Mouse (Mus musculus): ENCODE results near the gene Mtrr. TPM values are rescaled to one million over a fixed set of nuclear protein-coding genes. Genes with fewer than 3 reads are reported as not detected.

Gene Mtrr
- total and polyA plus RNA-seq, 3 experiments: 35.1 to 40.2 (median 39.4) TPM

GRCm38 (mm10) chr13:68572247-68572646 lies 9.7 kb downstream of the Mtrr start:
- no peak overlapping the region for H3K4me2 ChIP-seq (ENCODE audit: insufficient read depth, low read depth, poor library complexity, severe bottlenecking)
- no peak overlapping the region for H3K4me3 ChIP-seq (replicated peaks in 1 of 3; ENCODE audit: low read depth in 2 of 3, low read length in 2 of 3, poor library complexity in 1 of 3)
- H3K36me3 ChIP-seq (replicated peaks in 1 of 2; ENCODE audit: control insufficient read depth in 1 of 2, insufficient read depth in 1 of 2, low read length in 1 of 2): peaks cover 65 to 94% of the 10 kb centered on the region in 2 experiments
- no peak for DNase-seq (ENCODE audit: extremely low read depth)
- no peak for TF ChIP-seq RCOR1 (conservative IDR thresholded peaks at IDR 0.05; ENCODE audit: low read depth, low read length)
- no peak for TF ChIP-seq JUND (conservative IDR thresholded peaks at IDR 0.05; ENCODE audit: low read depth, low read length)
- TF ChIP-seq SMC3 (IDR thresholded peaks at IDR 0.05; ENCODE audit: low read depth, low read length): no peak
- TF ChIP-seq MXI1 (IDR thresholded peaks at IDR 0.05; ENCODE audit: low read depth, low read length): no peak
- TF ChIP-seq CTCF (conservative IDR thresholded peaks at IDR 0.05 in 1 of 2, IDR thresholded peaks at IDR 0.05 in 1 of 2; ENCODE audit: low read depth in 2 of 2, low read length in 2 of 2): no peak
- TF ChIP-seq KAT2A (IDR thresholded peaks at IDR 0.05; ENCODE audit: insufficient replicate concordance, low read length): no peak
- TF ChIP-seq TCF12 (IDR thresholded peaks at IDR 0.05; ENCODE audit: low read depth, low read length): no peak
- no peak for TF ChIP-seq RAD21 (IDR thresholded peaks at IDR 0.05; ENCODE audit: low read depth, low read length)
- no peak for TF ChIP-seq MAFK (IDR thresholded peaks at IDR 0.05; ENCODE audit: insufficient replicate concordance, low read length)
- TF ChIP-seq CHD2 (IDR thresholded peaks at IDR 0.05; ENCODE audit: low read length): no peak
- TF ChIP-seq UBTF (IDR thresholded peaks at IDR 0.05; ENCODE audit: low read depth, low read length): no peak
- TF ChIP-seq GABPA (IDR thresholded peaks at IDR 0.05; ENCODE audit: insufficient replicate concordance, low read depth, low read length): no peak
- no peak for TF ChIP-seq SIN3A (IDR thresholded peaks at IDR 0.05; ENCODE audit: low read length)
- TF ChIP-seq ELF1 (IDR thresholded peaks at IDR 0.05; ENCODE audit: low read depth, low read length): no peak
- no peak for TF ChIP-seq NRF1 (IDR thresholded peaks at IDR 0.05; ENCODE audit: low read depth, low read length)
- TF ChIP-seq TBP (conservative IDR thresholded peaks at IDR 0.05; ENCODE audit: low read depth, low read length): no peak
- TF ChIP-seq EP300 (IDR thresholded peaks at IDR 0.05; ENCODE audit: low read length): no peak
- TF ChIP-seq MAX (IDR thresholded peaks at IDR 0.05; ENCODE audit: low read length): no peak
- no peak for TF ChIP-seq E2F4 (IDR thresholded peaks at IDR 0.05; ENCODE audit: insufficient replicate concordance, low read depth, low read length)
- no peak for TF ChIP-seq ZMIZ1 (IDR thresholded peaks at IDR 0.05; ENCODE audit: low read depth, low read length)
- H3K79me2 ChIP-seq (replicated peaks; ENCODE audit: control insufficient read depth, extremely low read depth, insufficient read depth, poor library complexity, severe bottlenecking): no peaks in the 10 kb centered on the region
- no peaks in the 10 kb centered on the region for H3K27me3 ChIP-seq (replicated peaks)
- H3K9ac ChIP-seq (ENCODE audit: insufficient read depth, low read depth): no peak overlapping the region
- in situ Hi-C loops (cut with MboI; ENCODE audit: low pct_ligation_motif_present, low pct_unique_long_range_greater_than_20kb, low sequenced_read_pairs) (no loop called here), dilution Hi-C loops (cut with MboI; ENCODE audit: extremely low pct_ligation_motif_present, extremely low pct_unique_long_range_greater_than_20kb, low sequenced_read_pairs) (no loop called here)
- H3K27ac ChIP-seq (ENCODE audit: insufficient read depth, low read depth): no peak overlapping the region
- no peaks in the 10 kb centered on the region for H3K4me1 ChIP-seq (ENCODE audit: control insufficient read depth in 1 of 2, insufficient read depth in 2 of 2)
- no peaks in the 10 kb centered on the region for H3K9me3 ChIP-seq (replicated peaks; ENCODE audit: low read length)

- no peak overlapping the region for H3K4me2 ChIP-seq (ENCODE audit: insufficient read depth, low read depth, poor library complexity, severe bottlenecking)
- H3K4me1 ChIP-seq (ENCODE audit: control insufficient read depth in 1 of 2, insufficient read depth in 2 of 2): no peaks in the 10 kb centered on the region
- no peaks in the 10 kb centered on the region for H3K79me2 ChIP-seq (replicated peaks; ENCODE audit: control insufficient read depth, extremely low read depth, insufficient read depth, poor library complexity, severe bottlenecking)
- H3K36me3 ChIP-seq (replicated peaks in 1 of 2; ENCODE audit: control insufficient read depth in 1 of 2, insufficient read depth in 1 of 2, low read length in 1 of 2): peaks cover 66 to 94% of the 10 kb centered on the region in 2 experiments
- no peaks in the 10 kb centered on the region for H3K9me3 ChIP-seq (replicated peaks; ENCODE audit: low read length)
- in situ Hi-C loops (cut with MboI; ENCODE audit: low pct_ligation_motif_present, low pct_unique_long_range_greater_than_20kb, low sequenced_read_pairs): no loop called here
- no peaks in the 10 kb centered on the region for H3K27me3 ChIP-seq (replicated peaks)
- H3K27ac ChIP-seq (ENCODE audit: insufficient read depth, low read depth): no peak overlapping the region
- no peak overlapping the region for H3K4me3 ChIP-seq (replicated peaks in 1 of 3; ENCODE audit: low read depth in 2 of 3, low read length in 2 of 3, poor library complexity in 1 of 3)
- dilution Hi-C loops (cut with MboI; ENCODE audit: extremely low pct_ligation_motif_present, extremely low pct_unique_long_range_greater_than_20kb, low sequenced_read_pairs): no loop called here
- no peak overlapping the region for H3K9ac ChIP-seq (ENCODE audit: insufficient read depth, low read depth)
- DNase-seq (ENCODE audit: extremely low read depth): peak; percentile 58
- no peak for TF ChIP-seq BHLHE40 (IDR thresholded peaks at IDR 0.05; ENCODE audit: low read depth, low read length)
- no peak for TF ChIP-seq JUN (IDR thresholded peaks at IDR 0.05; ENCODE audit: insufficient read depth, low read depth, low read length)
- TF ChIP-seq E2F4 (IDR thresholded peaks at IDR 0.05; ENCODE audit: insufficient replicate concordance, low read depth, low read length): no peak
- no peak for TF ChIP-seq MXI1 (IDR thresholded peaks at IDR 0.05; ENCODE audit: low read depth, low read length)
- TF ChIP-seq ZNF384 (IDR thresholded peaks at IDR 0.05; ENCODE audit: low read depth, low read length): no peak
- no peak for TF ChIP-seq POLR2A (IDR thresholded peaks at IDR 0.05; ENCODE audit: low read depth, low read length)
- TF ChIP-seq KAT2A (IDR thresholded peaks at IDR 0.05; ENCODE audit: insufficient replicate concordance, low read length): no peak
- no peak for TF ChIP-seq ETS1 (conservative IDR thresholded peaks at IDR 0.05; ENCODE audit: low read depth, low read length)
- no peak for TF ChIP-seq TBP (conservative IDR thresholded peaks at IDR 0.05; ENCODE audit: low read depth, low read length)
- TF ChIP-seq NRF1 (IDR thresholded peaks at IDR 0.05; ENCODE audit: low read depth, low read length): no peak
- no peak for TF ChIP-seq PAX5 (IDR thresholded peaks at IDR 0.05; ENCODE audit: low read length)
- TF ChIP-seq MAZ (IDR thresholded peaks at IDR 0.05; ENCODE audit: low read depth, low read length): no peak
- no peak for TF ChIP-seq CHD1 (IDR thresholded peaks at IDR 0.05; ENCODE audit: low read depth, low read length)
- no peak for TF ChIP-seq RCOR1 (conservative IDR thresholded peaks at IDR 0.05; ENCODE audit: low read depth, low read length)
- TF ChIP-seq RAD21 (IDR thresholded peaks at IDR 0.05; ENCODE audit: low read depth, low read length): peak; percentile 47
- TF ChIP-seq POLR2AphosphoS2 (IDR thresholded peaks at IDR 0.05; ENCODE audit: low read depth, low read length): no peak
- no peak for TF ChIP-seq EP300 (IDR thresholded peaks at IDR 0.05; ENCODE audit: low read length)
- TF ChIP-seq JUND (conservative IDR thresholded peaks at IDR 0.05; ENCODE audit: low read depth, low read length): no peak
- no peak for TF ChIP-seq GABPA (IDR thresholded peaks at IDR 0.05; ENCODE audit: insufficient replicate concordance, low read depth, low read length)
- TF ChIP-seq ZKSCAN1 (IDR thresholded peaks at IDR 0.05; ENCODE audit: borderline replicate concordance, low read depth, low read length): no peak
- TF ChIP-seq MAFK (IDR thresholded peaks at IDR 0.05; ENCODE audit: insufficient replicate concordance, low read length): no peak
These were observed 12.2 kb downstream of the Mtrr start for GRCm38 (mm10) chr13:68569589-68570336.

Data from CH12.LX (cell line).